10 mouse cellular contexts compared by ENCODE assay signal in genomic region chr8:83406836-83407235, GRCm38 (mm10). TPM values are rescaled to one million over a fixed set of nuclear protein-coding genes. Genes with fewer than 3 reads are reported as not detected.
DNase-seq lines count a peak whose midpoint lies in the region.
"Had no signal": no experiment of that assay in that cellular context is flagged by ENCODE, and none has a peak within 500 bp of the region (broad histone marks: within the 10 kb centered on the region; RNA-seq: fewer than 3 reads in every experiment).

No protein-coding gene starts in this region.

- intact Hi-C loops in heart, postnatal 10 days (cut with DNase I) = loop anchor here (5.0 kb wide), 1 partner anchor 145 kb away; no protein-coding TSS in a partner anchor

- peak; percentile 7 for DNase-seq in heart, adult 11 months
- DNase-seq in heart, postnatal 4 days = no peak
- DNase-seq in right cerebral cortex, postnatal 4 days = peak; percentile 20
- no peak for DNase-seq in right cerebral cortex, adult 18-20 months
- peak; percentile 70 for DNase-seq in c-Kit-positive CD71-positive TER-119-positive erythroid progenitor cells, embryonic 14.5 days (ENCODE audit: low spot score)
- peak; percentile 63 for DNase-seq in retina, postnatal 1 day
- DNase-seq in heart, adult 18-20 months = no peak
- DNase-seq in heart, postnatal 10 days = no peak
- DNase-seq: cerebellum, adult 9-10 months; gastrocnemius, postnatal 10 days had no signal

RNA-seq across cellular contexts. Expression of gene Clgn, which starts 17.2 kb away (rescaled TPM):
- not detected for total RNA-seq in heart, postnatal 4 days (2021)
- not detected for total RNA-seq in heart, adult 18-20 months (2021)
- total RNA-seq in heart, postnatal 10 days (2021) = not detected

RNA-seq across cellular contexts. Expression of gene Scoc, which starts 51.4 kb away (rescaled TPM):
- 10 to 100 TPM; 49.1 to 54.0 TPM for total RNA-seq in heart, postnatal 4 days (2021)
- total RNA-seq in heart, adult 18-20 months (2021) = 10 to 100 TPM; 53.3 to 56.3 TPM
- 10 to 100 TPM; 39.3 to 48.2 TPM for total RNA-seq in heart, postnatal 10 days (2021)

RNA-seq across cellular contexts. Expression of gene Mgat4d, which starts 58.6 kb away (rescaled TPM):
- not detected for total RNA-seq in heart, postnatal 4 days (2021)
- not detected for total RNA-seq in heart, adult 18-20 months (2021)
- total RNA-seq in heart, postnatal 10 days (2021) = not detected
- total RNA-seq: gastrocnemius, postnatal 10 days had no signal

Comparison
In these comparisons a context has a peak if more than half of its experiments do, and no peak if none do; other contexts are left out.
1. DNase-seq: peak in heart, adult 11 months (single experiment), right cerebral cortex, postnatal 4 days (single experiment), c-Kit-positive CD71-positive TER-119-positive erythroid progenitor cells, embryonic 14.5 days (single experiment) and retina, postnatal 1 day (single experiment); none in heart, postnatal 4 days (single experiment), right cerebral cortex, adult 18-20 months (single experiment), heart, adult 18-20 months (0 of 2) and heart, postnatal 10 days (0 of 2).